Mouse (Mus musculus): ENCODE measurements around the gene Nme8. TPM values are rescaled to one million over a fixed set of nuclear protein-coding genes. Genes with fewer than 3 reads are reported as not detected.

Nme8 gene
- polyA plus RNA-seq, 1 experiment from 2014 or later, result not detected

DNA sequence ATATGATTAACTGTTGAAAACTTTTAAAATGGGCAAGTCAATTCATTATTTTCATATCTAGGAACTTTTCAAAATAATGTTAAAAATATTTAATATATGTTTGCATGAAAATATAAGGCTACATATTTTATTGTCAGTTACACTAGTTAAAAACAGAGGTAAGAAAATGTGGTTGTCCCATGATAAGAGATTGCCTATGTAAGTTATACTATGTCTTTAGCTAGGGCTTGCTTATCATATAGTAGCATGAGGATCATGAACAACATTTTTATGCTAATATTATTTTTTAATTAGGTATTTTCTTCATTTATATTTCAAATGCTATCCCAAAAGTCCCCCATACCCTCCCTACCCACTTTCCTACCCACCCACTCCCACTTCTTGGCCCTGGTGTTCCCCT lies 92.7 kb downstream of the Nme8 start:
- Histone ChIP-seq H3K27ac (replicated peaks) (no peak overlapping the region), H3K36me3 (no peaks in the 10 kb centered on the region), H3K27me3 (ENCODE audit: low read depth, poor library complexity, severe bottlenecking) (no peaks in the 10 kb centered on the region), H3K9me3 (replicated peaks) (no peaks in the 10 kb centered on the region), H3K4me1 (no peaks in the 10 kb centered on the region), H3K4me3 (no peak overlapping the region)
- DNase-seq (ENCODE audit: low spot score), result no peak

GRCm38 (mm10) chr13:19603719-19604118 lies 93.9 kb downstream of the Nme8 start:
- H3K27me3 ChIP-seq (ENCODE audit: low read depth, poor library complexity, severe bottlenecking), result no peaks in the 10 kb centered on the region
- H3K4me1 ChIP-seq, result no peaks in the 10 kb centered on the region
- no peak overlapping the region for H3K27ac ChIP-seq (replicated peaks)
- no peak overlapping the region for H3K4me3 ChIP-seq
- H3K36me3 ChIP-seq, result no peaks in the 10 kb centered on the region
- no peaks in the 10 kb centered on the region for H3K9me3 ChIP-seq (replicated peaks)
- 83% methylated on average over 1 of the region's 1 CpGs for WGBS
- DNase-seq (ENCODE audit: low spot score), result no peak

DNA sequence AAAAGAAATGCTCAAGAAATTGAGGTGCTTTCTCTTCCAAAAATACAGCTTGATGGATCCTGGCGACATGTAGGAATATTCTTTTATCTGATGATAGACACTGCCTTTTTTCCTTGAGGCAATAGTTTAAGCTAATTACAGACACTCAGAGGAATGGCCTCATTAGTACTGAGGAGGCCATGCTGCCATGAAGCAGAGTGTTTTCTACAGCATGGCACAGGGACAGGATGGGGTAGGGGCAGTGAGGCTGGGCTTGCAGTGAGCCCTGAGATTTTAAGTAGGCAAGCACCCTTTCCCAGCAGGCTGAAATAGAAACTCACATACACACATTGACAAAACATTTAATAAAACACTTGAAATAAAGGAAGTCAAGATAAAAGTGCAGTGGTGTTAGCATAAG lies 95.1 kb downstream of the Nme8 start:
- no peaks in the 10 kb centered on the region for H3K4me1 ChIP-seq
- H3K36me3 ChIP-seq, result no peaks in the 10 kb centered on the region
- no peak overlapping the region for H3K27ac ChIP-seq (replicated peaks)
- DNase-seq (ENCODE audit: low spot score), result no peak
- no peaks in the 10 kb centered on the region for H3K27me3 ChIP-seq (ENCODE audit: low read depth, poor library complexity, severe bottlenecking)
- H3K4me3 ChIP-seq, result no peak overlapping the region
- no peaks in the 10 kb centered on the region for H3K9me3 ChIP-seq (replicated peaks)
- 92% methylated on average over 1 of the region's 1 CpGs for WGBS

DNA sequence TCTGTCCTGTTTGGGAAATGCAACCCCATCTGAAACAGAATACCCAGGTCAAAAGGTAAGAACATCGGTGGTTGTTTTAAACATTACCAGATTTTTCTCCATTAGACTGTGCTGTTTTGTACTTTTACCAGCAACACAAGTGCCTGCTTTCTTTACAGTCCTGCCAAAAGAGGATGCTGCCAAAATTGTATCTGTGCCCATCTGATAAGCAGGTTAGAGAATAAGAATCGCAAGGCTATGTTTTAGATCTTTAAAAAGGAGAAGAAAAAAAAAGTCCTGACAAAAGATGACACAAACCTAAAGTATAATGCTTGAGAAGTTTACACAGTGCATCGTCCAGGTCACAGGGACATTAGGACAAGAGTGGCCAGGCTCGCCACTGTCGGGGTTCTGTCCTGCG lies 98.4 kb downstream of the Nme8 start:
- no peaks in the 10 kb centered on the region for H3K36me3 ChIP-seq

GRCm38 (mm10) chr13:19595141-19595540 lies 102.5 kb downstream of the Nme8 start:
- no peak for DNase-seq (ENCODE audit: low spot score)
- H3K27me3 ChIP-seq (ENCODE audit: low read depth, poor library complexity, severe bottlenecking), result no peaks in the 10 kb centered on the region
- H3K4me3 ChIP-seq, result no peak overlapping the region
- 0 out of 2 replicates have a peak, but pooled peaks cover 4% of the 10 kb centered on the region for H3K36me3 ChIP-seq
- 0 out of 2 replicates have a peak, but pooled peaks cover 3% of the 10 kb centered on the region for H3K4me1 ChIP-seq
- H3K9me3 ChIP-seq (replicated peaks), result no peaks in the 10 kb centered on the region
- no peak overlapping the region for H3K27ac ChIP-seq (replicated peaks)
- 89% methylated on average over 1 of the region's 1 CpGs for WGBS

More for the DNA sequence above, 98.4 kb downstream of the Nme8 start:
- Histone ChIP-seq H3K4me1 (no peaks in the 10 kb centered on the region), H3K27me3 (ENCODE audit: low read depth, poor library complexity, severe bottlenecking) (no peaks in the 10 kb centered on the region), H3K9me3 (replicated peaks) (no peaks in the 10 kb centered on the region), H3K27ac (replicated peaks) (no peak overlapping the region), H3K4me3 (no peak overlapping the region)
- no peak for DNase-seq (ENCODE audit: low spot score)
- WGBS, result 90% methylated on average over 6 of the region's 6 CpGs

Other genes with a start within 250 kb of the Nme8 start
- 19.8 and 23.0 TPM in 2 replicates for gene Epdr1, start 77.9 kb downstream of the Nme8 start, polyA plus RNA-seq (2016; fragmentation: Nextera tagmentation; extraction: Ambion mirVana)
- 0.81 and 3.0 TPM in 2 replicates for gene Sfrp4, start 74.7 kb downstream of the Nme8 start, polyA plus RNA-seq (2016; fragmentation: Nextera tagmentation; extraction: Ambion mirVana)
- 0.05 and 0.06 TPM in 2 replicates for gene Gpr141, start 126.5 kb upstream of the Nme8 start, polyA plus RNA-seq (2016; fragmentation: Nextera tagmentation; extraction: Ambion mirVana)